Mouse (Mus musculus): Measurements from ENCODE around the gene AB124611. TPM values are rescaled to one million over a fixed set of nuclear protein-coding genes. Genes with fewer than 3 reads are reported as not detected.

AB124611 gene
- polyA plus RNA-seq, 1 experiment from 2014 or later, result 3.9 TPM

- Histone ChIP-seq H3K4me1 (no peaks in the 10 kb centered on the region), H3K27me3 (no peaks in the 10 kb centered on the region), H3K4me2 (replicated peaks) (no peak overlapping the region), H3K36me3 (peaks cover 53% of the 10 kb centered on the region), H3K27ac (peak overlapping the region; percentile 9; the same call in 1 of the 2 replicates), H3K4me3 (no peak overlapping the region), H3K9ac (no peak overlapping the region), H3K9me3 (no peaks in the 10 kb centered on the region)
- WGBS, result 90% methylated on average over 8 of the region's 8 CpGs
- ATAC-seq (ENCODE audit: insufficient number of reproducible peaks, insufficient read depth, low FRiP score, low TSS enrichment), result no peak
Measured at GRCm38 (mm10) chr9:21568657-21569255, 42.8 kb downstream of the AB124611 start.

- Histone ChIP-seq H3K36me3 (peaks cover 88% of the 10 kb centered on the region), H3K9me3 (no peaks in the 10 kb centered on the region), H3K9ac (no peak overlapping the region), H3K27ac (no peak overlapping the region), H3K27me3 (no peaks in the 10 kb centered on the region), H3K4me3 (no peak overlapping the region), H3K4me2 (replicated peaks) (no peak overlapping the region), H3K4me1 (no peaks in the 10 kb centered on the region)
- 91% methylated on average over 8 of the region's 8 CpGs for WGBS
- no peak for ATAC-seq (ENCODE audit: insufficient number of reproducible peaks, insufficient read depth, low FRiP score, low TSS enrichment)
Measured at GRCm38 (mm10) chr9:21574012-21574801, 48.2 kb downstream of the AB124611 start.

GRCm38 (mm10) chr9:21575253-21575652, 49.3 kb downstream of the AB124611 start:
- H3K9ac ChIP-seq, result no peak overlapping the region
- H3K36me3 ChIP-seq, result peaks cover 88% of the 10 kb centered on the region
- WGBS, result 94% methylated on average over 10 of the region's 10 CpGs
- no peak overlapping the region for H3K4me2 ChIP-seq (replicated peaks)
- no peaks in the 10 kb centered on the region for H3K4me1 ChIP-seq
- H3K27ac ChIP-seq, result no peak overlapping the region
- ATAC-seq (ENCODE audit: insufficient number of reproducible peaks, insufficient read depth, low FRiP score, low TSS enrichment), result no peak; the same call in 1 of the 2 replicates
- no peaks in the 10 kb centered on the region for H3K27me3 ChIP-seq
- no peaks in the 10 kb centered on the region for H3K9me3 ChIP-seq
- H3K4me3 ChIP-seq, result no peak overlapping the region

GRCm38 (mm10) chr9:21576286-21576685, 50.3 kb downstream of the AB124611 start:
- Histone ChIP-seq H3K4me1 (no peaks in the 10 kb centered on the region), H3K9me3 (no peaks in the 10 kb centered on the region), H3K4me3 (no peak overlapping the region), H3K9ac (no peak overlapping the region), H3K27ac (no peak overlapping the region), H3K27me3 (no peaks in the 10 kb centered on the region), H3K36me3 (peaks cover 89% of the 10 kb centered on the region), H3K4me2 (replicated peaks) (no peak overlapping the region)
- no peak for ATAC-seq (ENCODE audit: insufficient number of reproducible peaks, insufficient read depth, low FRiP score, low TSS enrichment)
- 100% methylated on average over 1 of the region's 1 CpGs for WGBS

- H3K9ac ChIP-seq, result no peak overlapping the region
- H3K4me2 ChIP-seq (replicated peaks), result no peak overlapping the region
- no peak overlapping the region for H3K27ac ChIP-seq
- H3K4me1 ChIP-seq, result no peaks in the 10 kb centered on the region
- no peak for ATAC-seq (ENCODE audit: insufficient number of reproducible peaks, insufficient read depth, low FRiP score, low TSS enrichment)
- WGBS, result 73% methylated on average over 3 of the region's 3 CpGs
- no peaks in the 10 kb centered on the region for H3K27me3 ChIP-seq
- H3K36me3 ChIP-seq, result peaks cover 94% of the 10 kb centered on the region
- H3K9me3 ChIP-seq, result no peaks in the 10 kb centered on the region
- H3K4me3 ChIP-seq, result no peak overlapping the region
Measured at GRCm38 (mm10) chr9:21578226-21578625, 52.2 kb downstream of the AB124611 start.

GRCm38 (mm10) chr9:21585401-21585800, 59.4 kb downstream of the AB124611 start:
- Histone ChIP-seq H3K4me1 (no peaks in the 10 kb centered on the region), H3K4me3 (no peak overlapping the region), H3K36me3 (peaks cover 96% of the 10 kb centered on the region), H3K9me3 (no peaks in the 10 kb centered on the region), H3K27ac (no peak overlapping the region), H3K27me3 (no peaks in the 10 kb centered on the region), H3K4me2 (replicated peaks) (no peak overlapping the region), H3K9ac (no peak overlapping the region)
- no peak for ATAC-seq (ENCODE audit: insufficient number of reproducible peaks, insufficient read depth, low FRiP score, low TSS enrichment)
- 88% methylated on average over 1 of the region's 1 CpGs for WGBS

- ATAC-seq (ENCODE audit: insufficient number of reproducible peaks, insufficient read depth, low FRiP score, low TSS enrichment), result no peak
- Histone ChIP-seq H3K9ac (no peak overlapping the region), H3K27ac (no peak overlapping the region), H3K27me3 (no peaks in the 10 kb centered on the region), H3K9me3 (no peaks in the 10 kb centered on the region), H3K4me3 (no peak overlapping the region), H3K4me1 (peaks cover 5% of the 10 kb centered on the region; the same call in 1 of the 2 replicates), H3K4me2 (replicated peaks) (no peak overlapping the region), H3K36me3 (peaks cover 74% of the 10 kb centered on the region)
- 89% methylated on average over 23 of the region's 23 CpGs for WGBS
Measured at GRCm38 (mm10) chr9:21587678-21588349, 61.8 kb downstream of the AB124611 start.

GRCm38 (mm10) chr9:21588350-21588749, 62.4 kb downstream of the AB124611 start:
- H3K9ac ChIP-seq, result no peak overlapping the region
- no peaks in the 10 kb centered on the region for H3K9me3 ChIP-seq
- peaks cover 5% of the 10 kb centered on the region; the same call in 1 of the 2 replicates for H3K4me1 ChIP-seq
- WGBS, result 87% methylated on average over 8 of the region's 8 CpGs
- ATAC-seq (ENCODE audit: insufficient number of reproducible peaks, insufficient read depth, low FRiP score, low TSS enrichment), result no peak
- H3K4me3 ChIP-seq, result no peak overlapping the region
- peaks cover 69% of the 10 kb centered on the region for H3K36me3 ChIP-seq
- H3K4me2 ChIP-seq (replicated peaks), result no peak overlapping the region
- no peak overlapping the region for H3K27ac ChIP-seq
- H3K27me3 ChIP-seq, result no peaks in the 10 kb centered on the region

GRCm38 (mm10) chr9:21589538-21589937, 63.6 kb downstream of the AB124611 start:
- H3K4me3 ChIP-seq, result no peak overlapping the region
- peaks cover 16% of the 10 kb centered on the region for H3K4me1 ChIP-seq
- no peak overlapping the region for H3K4me2 ChIP-seq (replicated peaks)
- no peak overlapping the region for H3K9ac ChIP-seq
- H3K36me3 ChIP-seq, result peaks cover 59% of the 10 kb centered on the region
- 95% methylated on average over 5 of the region's 5 CpGs for WGBS
- H3K9me3 ChIP-seq, result no peaks in the 10 kb centered on the region
- H3K27me3 ChIP-seq, result no peaks in the 10 kb centered on the region
- H3K27ac ChIP-seq, result no peak overlapping the region
- ATAC-seq (ENCODE audit: insufficient number of reproducible peaks, insufficient read depth, low FRiP score, low TSS enrichment), result no peak

- Histone ChIP-seq H3K9ac (no peak overlapping the region), H3K36me3 (peaks cover 53% of the 10 kb centered on the region), H3K4me1 (peaks cover 21% of the 10 kb centered on the region), H3K4me3 (0 out of 2 replicates have a peak overlapping the region, but pooled peaks have one; percentile 98), H3K4me2 (replicated peaks) (peak overlapping the region; percentile 97), H3K9me3 (no peaks in the 10 kb centered on the region), H3K27me3 (no peaks in the 10 kb centered on the region), H3K27ac (no peak overlapping the region)
- no peak for ATAC-seq (ENCODE audit: insufficient number of reproducible peaks, insufficient read depth, low FRiP score, low TSS enrichment)
- 87% methylated on average over 6 of the region's 6 CpGs for WGBS
Measured at GRCm38 (mm10) chr9:21591127-21591830, 65.3 kb downstream of the AB124611 start.

Measured in embryonic facial prominence, embryonic 12.5 days (tissue).